Mouse (Mus musculus) cerebellum, adult 18-20 months (tissue): ENCODE measurements around the gene A1cf.

ENCODE experiments used
- DNase-seq, 2 experiments: peaks; one replicate each; pipeline ENCODE4 v3.0.0; 2021

Gene A1cf

GRCm38 (mm10) chr19:31868521-31868920 lies at the start of gene A1cf:
TSS of gene A1cf (plus strand) at chr19:31868764.
- no peak for DNase-seq

- no peak for DNase-seq
Measured at GRCm38 (mm10) chr19:31834250-31834649, 34.3 kb upstream of the A1cf start.

GRCm38 (mm10) chr19:31861909-31862308 lies 6.7 kb upstream of the A1cf start:
- DNase-seq = no peak

GRCm38 (mm10) chr19:31862512-31863249 lies 5.9 kb upstream of the A1cf start:
- no peak for DNase-seq

GRCm38 (mm10) chr19:31865451-31865850 lies 3.1 kb upstream of the A1cf start:
- no peak for DNase-seq

- DNase-seq = no peak
Measured at GRCm38 (mm10) chr19:31868076-31868475, 488 bp upstream of the A1cf start.

- no peak for DNase-seq
Measured at GRCm38 (mm10) chr19:31868971-31869370, 407 bp downstream of the A1cf start.

- no peak for DNase-seq
Measured at GRCm38 (mm10) chr19:31871377-31871776, 2.8 kb downstream of the A1cf start.

GRCm38 (mm10) chr19:31877968-31878367 lies 9.4 kb downstream of the A1cf start:
- no peak for DNase-seq

GRCm38 (mm10) chr19:31884594-31884993 lies 16.0 kb downstream of the A1cf start:
- no peak for DNase-seq

- DNase-seq = no peak
Measured at GRCm38 (mm10) chr19:31887275-31887674, 18.7 kb downstream of the A1cf start.

- DNase-seq = no peak
Measured at GRCm38 (mm10) chr19:31889988-31890387, 21.4 kb downstream of the A1cf start.

GRCm38 (mm10) chr19:31891001-31891893 lies 22.7 kb downstream of the A1cf start:
- DNase-seq = no peak

GRCm38 (mm10) chr19:31895971-31896370 lies 27.4 kb downstream of the A1cf start:
- no peak for DNase-seq

GRCm38 (mm10) chr19:31896711-31897110 lies 28.1 kb downstream of the A1cf start:
- no peak for DNase-seq

GRCm38 (mm10) chr19:31905671-31906070 lies 37.1 kb downstream of the A1cf start:
- no peak for DNase-seq

- DNase-seq = no peak
Measured at GRCm38 (mm10) chr19:31910423-31910822, 41.9 kb downstream of the A1cf start.

- no peak for DNase-seq
Measured at GRCm38 (mm10) chr19:31913946-31914345, 45.4 kb downstream of the A1cf start.

GRCm38 (mm10) chr19:31920357-31920756 lies 51.8 kb downstream of the A1cf start:
- DNase-seq = no peak

- DNase-seq = no peak
Measured at GRCm38 (mm10) chr19:31921852-31922251, 53.3 kb downstream of the A1cf start.

- DNase-seq = no peak
Measured at GRCm38 (mm10) chr19:31923615-31924352, 55.2 kb downstream of the A1cf start.

- no peak for DNase-seq
Measured at GRCm38 (mm10) chr19:31950793-31951489, 82.4 kb downstream of the A1cf start.

GRCm38 (mm10) chr19:31953799-31954198 lies 85.2 kb downstream of the A1cf start:
- no peak for DNase-seq
